Mouse (Mus musculus) urinary bladder, adult 2 months (tissue): Measurements from ENCODE around the gene Gfi1. TPM values are rescaled to one million over a fixed set of nuclear protein-coding genes. Genes with fewer than 3 reads are reported as not detected.

Source experiments
- DNase-seq: peaks from one replicate; pipeline ENCODE4 v3.0.0; 2022; ENCODE audit warnings: low spot score
- polyA plus RNA-seq: library from polyadenylated mRNA; depleted of rRNA; stranded (reverse); fragments of >200 nt; gene quantifications from 2 replicates; pipeline ENCODE4 v1.2.3, GENCODE M21; 2012; rRNA removed

Gfi1 gene
- polyA plus RNA-seq = 0.46 and 0.52 TPM in 2 replicates

DNA sequence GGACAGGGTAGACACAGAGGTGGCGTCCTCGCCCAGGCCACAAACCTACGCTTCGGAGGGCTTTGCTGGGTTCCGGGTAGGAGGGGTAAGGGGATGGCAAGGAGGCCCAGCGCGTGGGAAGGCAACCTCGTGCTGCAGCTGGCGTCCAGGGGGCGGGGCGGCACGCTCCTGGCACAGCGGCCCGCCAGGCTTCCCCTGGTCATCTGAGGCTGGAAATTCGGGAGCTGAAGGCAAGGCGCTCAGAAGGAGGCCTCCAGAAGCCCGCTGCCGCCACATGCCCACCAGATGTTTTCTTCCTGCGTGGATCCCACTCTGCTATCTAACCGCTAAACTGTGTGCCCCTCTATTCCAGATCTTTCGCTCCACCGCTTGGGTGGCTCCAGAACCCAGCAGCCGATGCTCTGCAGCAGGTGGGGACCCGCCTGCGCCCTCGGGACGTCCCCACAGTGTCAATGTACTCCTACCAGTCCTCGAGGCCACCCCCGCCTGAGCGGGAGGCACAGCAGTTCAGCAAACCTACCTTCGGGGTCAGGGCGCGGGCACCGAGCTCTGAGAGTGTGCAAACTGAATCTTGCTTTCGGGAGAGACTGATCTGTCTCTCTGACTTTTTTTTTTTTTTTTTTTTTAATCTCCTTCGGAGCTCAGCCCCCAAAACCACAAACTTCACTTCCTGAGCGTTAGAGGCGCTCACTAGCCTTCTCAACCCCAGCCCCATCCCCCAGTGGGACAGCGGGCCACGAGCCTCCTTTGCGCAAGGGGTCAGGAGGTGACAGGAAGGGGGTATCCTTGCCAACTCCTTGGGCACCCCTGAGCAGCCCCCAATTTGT, at the start of gene Gfi1:
TSS of gene Gfi1 (minus strand) at position 602 of the 827 bp plus-strand sequence.
- DNase-seq = no peak

DNA sequence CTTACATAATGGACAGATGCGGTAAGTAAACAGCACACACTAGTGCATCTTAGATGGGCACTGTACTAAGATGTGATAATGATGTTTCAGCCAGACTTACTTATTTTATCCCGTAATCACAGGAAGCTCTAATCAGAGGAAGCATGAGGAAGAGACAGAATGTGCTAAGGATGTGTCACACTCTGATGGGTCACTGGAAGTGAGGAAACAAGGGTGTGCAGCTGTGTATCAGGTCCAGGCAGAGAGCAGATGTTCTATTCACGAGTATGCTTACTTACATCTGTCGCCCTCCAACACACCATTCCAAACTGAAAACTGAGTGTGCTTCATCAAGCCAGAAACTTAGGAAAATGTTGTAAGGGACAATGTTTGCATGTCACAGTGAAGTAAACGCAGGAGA, 46.2 kb upstream of the Gfi1 start:
- no peak for DNase-seq

DNA sequence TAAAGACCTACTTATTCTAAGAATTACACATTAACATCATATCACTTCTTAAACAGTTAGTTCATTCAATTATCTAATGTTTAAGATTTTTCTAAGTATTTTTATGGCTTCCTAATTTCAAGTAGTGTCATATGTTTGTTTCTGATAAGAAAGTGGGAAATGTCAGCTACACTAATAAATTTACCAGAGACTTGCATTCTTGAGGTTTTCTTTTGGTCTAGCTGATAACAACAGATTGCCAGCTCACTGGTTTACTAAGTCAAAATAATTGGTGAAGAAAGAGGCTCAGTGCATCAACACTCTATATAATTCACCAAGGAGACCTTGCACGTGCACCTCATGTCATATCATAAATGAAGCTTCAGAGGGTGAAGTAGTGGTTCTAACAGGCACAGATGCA, 42.4 kb upstream of the Gfi1 start:
- DNase-seq = no peak

DNA sequence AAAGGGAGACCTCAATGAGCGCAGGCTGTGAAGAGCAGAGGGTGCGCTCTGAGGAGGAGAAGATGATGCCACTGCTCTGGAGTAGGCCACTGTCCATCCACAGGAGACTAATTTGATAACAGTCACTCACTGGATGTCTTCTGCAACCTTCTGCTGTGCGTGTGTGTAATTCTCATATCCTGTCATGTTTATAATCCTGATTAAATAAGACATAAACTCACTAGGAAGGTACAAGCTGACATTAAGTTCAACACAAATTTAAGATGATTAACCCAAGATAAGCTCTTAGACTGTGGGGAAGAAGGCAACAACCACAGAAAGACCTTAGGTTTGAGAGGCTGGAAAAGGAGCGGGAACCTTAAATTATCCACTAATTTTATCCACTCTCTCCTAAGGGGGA, 40.1 kb upstream of the Gfi1 start:
- no peak for DNase-seq

DNA sequence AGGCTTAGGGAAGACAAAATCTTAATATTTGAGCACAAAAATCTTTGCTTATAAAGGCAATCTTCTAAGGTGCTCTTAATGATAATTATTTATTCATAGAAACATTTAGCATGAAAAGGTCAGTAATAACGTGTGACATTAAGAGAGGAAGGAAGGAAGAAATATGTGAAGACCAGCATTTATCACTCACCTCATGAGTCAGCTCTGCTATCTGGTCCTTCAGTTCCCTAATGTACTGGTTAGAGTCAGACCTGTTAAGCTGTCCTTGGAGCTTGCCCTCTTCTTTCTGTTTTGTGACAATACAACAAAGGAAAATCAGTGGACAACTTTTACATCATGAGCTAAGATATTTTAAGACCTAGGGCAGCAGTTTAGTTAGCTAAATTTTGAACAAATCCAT, 38.6 kb upstream of the Gfi1 start:
- DNase-seq = no peak

DNA sequence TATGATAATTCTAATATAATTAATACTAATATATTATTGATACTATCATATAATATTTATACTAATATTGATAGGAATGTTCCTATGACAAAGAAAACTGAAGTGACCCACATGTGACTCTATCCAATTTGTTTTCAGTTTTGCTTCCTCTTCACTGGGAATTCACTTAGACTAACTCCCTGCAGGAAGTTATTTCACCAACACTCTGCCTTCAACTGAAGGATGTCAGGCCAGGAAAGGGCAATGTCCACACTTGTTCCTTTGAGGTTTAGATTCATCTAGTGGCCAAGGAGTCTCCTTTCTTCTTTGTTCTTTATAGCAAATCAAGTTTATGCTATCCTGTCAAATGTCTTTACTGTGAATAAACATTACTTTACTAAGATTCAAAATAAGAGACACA, 37.8 kb upstream of the Gfi1 start:
- no peak for DNase-seq

DNA sequence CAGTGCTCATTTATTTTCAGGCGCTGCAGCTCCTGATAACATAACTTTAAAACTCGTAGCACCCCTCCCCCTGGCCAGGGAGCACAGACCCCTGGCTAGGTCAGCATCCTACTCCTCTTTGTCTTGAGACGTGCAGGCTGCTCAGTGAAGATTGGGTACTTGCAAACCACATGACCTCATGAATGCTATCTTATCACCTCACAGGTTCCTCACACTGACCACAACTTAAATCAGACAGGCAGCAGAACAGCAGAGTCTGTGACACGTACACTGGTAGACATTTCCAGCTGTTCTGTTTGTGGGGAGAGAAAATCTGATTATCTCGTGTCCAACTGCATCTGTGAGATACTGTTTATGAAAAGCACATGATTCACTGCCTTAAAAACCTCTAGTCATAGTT, 33.3 kb upstream of the Gfi1 start:
- DNase-seq = no peak

DNA sequence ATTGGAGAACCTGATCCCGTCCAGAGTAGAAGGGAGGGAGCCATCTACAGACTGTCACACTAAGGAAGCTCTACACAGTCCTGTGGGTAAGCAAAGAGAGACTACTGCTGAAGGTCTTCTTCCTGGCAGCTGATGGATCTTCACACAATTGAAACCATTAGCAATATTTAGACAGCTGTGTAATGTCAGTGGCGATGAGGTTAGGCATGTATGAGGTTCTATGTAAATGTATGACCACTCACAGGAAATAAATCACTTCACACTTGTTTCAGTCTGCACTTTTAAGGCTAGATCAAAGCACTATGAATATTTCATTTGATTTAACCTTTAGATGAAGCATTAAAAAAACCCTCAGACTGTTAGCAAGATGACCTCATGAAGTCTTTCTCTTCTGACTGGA, 30.2 kb upstream of the Gfi1 start:
- DNase-seq = no peak

DNA sequence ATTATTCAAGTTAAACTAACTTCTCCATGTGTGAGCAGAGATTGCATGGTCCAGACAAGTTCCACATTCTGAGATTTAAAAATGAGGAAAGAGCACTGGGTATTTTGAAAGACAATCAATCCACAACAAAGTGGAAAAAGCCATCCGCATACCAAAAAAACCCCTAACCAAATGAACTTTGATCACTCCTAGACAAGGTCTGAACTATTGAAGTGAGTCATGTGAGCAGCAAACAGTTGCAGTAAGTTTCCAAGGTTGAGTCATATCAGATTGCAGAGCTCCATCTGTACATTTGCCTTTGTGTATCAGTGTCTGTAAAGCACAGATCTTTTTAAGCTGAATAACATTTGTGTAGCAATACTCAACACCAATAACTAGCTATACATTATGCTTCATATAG, 28.9 kb upstream of the Gfi1 start:
- DNase-seq = no peak

DNA sequence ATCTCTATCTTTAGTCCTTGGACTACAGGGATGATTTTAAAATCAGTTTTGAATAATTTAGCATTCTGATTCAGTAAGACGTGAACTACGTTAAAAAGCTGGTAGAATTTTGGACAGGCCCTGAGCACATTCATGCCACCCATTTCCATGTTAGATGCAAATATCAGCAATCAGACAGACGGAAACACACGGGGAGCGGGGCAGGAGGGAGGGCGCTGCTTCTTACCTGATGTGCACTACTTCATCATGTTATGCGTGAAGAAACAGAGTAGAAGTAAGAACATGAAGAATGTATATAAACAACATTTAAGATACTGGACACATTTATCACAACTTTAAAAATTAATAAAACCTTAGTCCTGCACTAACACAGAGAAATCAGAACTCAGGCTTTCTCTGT, 27.8 kb upstream of the Gfi1 start:
- DNase-seq = no peak

DNA sequence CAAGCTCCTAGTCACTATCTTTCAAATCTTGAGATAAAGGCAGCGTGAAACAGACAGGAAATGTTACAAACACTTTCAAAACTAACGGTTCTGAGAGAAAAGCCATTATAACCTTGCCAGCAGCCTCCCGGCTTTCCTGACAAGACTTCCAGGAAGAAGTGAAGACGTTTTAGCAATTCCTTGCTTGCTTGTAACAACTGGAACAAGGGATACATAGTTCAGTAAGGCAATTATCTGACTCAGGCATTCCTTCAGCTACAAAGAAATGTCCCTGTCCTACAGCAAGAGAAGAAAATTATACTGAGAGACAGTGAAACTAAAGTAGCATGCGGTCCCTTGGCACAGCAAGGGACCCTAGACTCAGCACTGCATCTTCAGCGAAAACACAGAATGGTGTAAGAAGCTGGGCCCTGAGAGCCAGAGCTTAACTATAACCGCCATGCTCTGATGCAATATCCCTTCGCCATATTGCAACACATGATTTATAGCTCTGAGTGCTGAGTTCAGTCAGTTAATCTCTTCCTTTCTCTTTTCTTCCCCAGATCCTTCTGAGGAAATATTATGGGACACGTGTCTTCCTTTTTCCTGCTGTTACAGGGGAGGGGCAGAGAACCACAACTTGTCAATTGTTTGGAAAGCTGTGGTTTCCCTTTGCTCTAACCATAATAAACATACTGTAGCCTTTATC, 23.5 kb upstream of the Gfi1 start:
- DNase-seq = no peak

DNA sequence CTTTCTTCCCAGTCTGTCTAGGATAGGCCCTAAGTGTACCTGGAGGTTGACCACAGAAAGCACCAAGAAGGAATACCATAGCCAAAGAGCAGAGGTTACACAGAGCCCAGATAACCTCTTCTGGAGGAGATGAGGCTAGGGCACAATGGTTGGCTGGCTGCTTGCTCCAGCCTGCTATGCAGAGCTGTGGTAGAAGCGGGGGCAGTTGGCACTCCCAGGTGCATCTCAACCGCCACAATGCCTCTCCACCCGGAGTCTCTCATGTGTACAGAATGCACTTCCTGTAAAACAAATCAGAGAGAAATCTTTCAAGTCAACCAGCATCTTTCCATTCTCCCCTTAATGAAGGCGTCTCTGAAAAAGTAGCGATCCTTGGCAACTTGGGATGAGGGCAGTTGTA, 13.2 kb upstream of the Gfi1 start:
- DNase-seq = no peak

DNA sequence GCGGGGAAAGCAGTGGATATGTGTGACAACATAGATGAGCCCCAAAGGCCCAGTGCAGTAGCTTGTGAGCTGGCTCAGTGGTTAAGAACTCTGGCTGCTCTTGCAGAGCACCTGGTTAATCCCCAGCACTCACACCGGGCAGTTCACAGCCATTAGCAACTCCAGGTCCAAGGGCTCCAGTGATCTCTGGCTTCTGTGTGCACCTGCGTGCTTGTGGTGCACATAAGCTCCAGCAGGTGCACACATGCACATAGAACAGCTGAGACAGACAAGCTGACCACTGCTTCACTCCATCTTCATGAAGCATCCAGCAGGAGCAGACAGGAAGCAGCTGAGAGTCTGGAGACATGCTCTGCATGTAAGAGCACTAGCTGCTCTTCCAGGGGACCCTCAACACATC, 12.5 kb upstream of the Gfi1 start:
- no peak for DNase-seq

DNA sequence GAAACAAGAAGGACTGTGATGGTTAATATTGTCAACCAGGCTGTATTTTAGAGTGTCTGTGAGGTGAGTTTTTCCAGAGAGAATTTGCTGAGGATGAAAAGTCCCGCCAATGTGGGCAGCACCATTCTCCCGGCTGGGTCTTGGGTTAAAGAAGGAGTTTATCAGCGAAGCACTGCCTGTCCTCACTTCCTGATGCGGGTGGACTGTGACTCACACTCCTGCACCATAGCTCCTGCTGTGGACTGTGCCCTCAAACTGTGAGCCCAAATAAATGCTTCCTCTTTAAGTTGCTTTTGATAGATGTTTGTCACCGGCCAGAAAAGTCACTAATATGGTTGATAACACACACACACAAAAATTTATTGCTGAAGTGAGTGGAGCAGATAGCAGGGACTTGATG, 10.3 kb upstream of the Gfi1 start:
- no peak for DNase-seq

DNA sequence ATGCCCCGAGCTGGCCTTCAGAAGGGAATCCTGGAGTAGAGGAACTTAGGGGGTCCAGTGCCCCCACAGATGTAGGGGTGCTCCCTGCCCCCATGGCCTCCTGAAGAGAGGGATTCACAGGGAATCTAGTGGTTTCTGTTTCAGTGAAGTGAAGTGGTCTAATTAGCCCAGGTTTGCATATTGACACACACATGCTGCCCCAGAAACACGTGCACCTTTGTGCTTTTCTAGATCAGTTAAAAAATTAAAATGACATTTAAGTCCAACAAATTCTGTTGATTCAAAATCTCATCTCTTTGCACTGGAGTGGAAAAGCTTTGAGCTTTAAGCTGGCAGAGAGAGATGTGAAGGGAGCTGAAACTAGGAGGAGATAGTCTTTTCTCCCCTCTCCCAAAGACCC, 6.0 kb upstream of the Gfi1 start:
- no peak for DNase-seq

DNA sequence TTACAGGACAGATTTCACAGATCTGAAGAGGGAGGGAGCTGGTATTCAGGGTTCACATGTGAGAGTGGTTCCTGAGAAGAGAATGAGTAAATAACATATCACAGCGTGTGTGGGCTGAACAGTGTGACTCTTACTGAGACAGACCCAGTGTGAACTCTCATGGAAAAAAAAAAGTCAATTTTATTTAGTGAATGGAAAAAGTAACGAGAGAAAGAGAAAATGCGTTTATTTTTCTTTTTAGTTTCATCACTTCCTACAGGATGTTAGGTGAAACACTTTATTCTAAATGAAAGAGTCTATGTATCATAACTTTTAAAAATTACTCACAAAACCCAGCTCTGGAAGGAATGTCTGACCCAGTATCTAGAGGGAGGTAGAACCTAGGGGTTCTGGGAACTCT, 5.6 kb upstream of the Gfi1 start:
- no peak for DNase-seq

DNA sequence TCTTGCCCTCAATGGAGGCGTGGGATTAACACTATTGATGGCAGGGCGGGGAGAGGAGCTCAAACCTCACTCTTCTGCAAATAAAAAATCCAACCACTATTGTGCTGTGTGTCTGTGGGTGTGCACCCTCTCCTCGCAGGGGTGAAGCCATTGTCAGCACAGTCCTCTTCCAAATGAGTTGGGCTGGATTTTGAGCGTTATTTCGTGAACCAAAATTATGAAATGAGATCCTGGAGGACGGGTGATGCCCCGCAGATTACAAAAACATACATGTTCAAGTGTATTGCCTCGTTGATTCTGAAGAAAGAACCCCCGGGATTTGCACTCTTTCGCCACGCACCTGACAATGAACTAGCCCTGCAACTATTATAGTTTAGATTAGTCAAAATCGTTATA, 1.2 kb upstream of the Gfi1 start:
- no peak for DNase-seq

DNA sequence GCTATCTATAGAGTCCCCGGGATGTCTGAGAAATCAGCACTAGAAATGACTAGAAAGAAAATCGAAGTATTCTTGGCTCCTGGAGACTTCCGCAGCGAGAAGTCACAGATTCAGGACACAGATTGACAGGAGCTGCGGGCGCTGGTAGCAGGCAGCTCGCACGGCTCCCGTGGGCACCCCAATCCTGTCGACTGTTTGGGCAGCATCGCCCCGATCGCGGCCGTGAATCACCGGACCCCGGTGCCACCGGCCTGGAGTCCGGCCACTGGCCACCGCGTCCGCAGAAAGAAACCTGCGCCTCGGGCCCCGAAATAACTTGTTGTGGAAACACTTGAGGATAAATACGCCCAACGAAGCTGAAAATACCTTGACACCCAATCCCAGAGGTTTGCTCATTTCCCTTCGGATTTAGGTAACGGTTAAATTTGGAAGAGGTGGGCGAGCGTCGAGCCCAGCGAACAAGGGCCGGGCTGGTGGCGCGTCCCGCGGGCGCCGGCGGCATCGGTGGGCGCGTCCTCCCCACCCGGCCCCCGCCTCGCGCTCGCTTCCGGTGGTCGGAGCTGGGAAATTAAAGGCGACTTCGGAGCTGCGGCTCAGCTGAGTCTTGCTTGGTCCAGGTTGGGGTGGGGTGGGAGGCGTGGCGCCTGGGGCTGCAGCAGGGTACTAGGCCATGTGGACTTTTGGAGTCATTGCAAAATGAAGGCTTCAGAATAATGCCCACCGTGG, 608 bp upstream of the Gfi1 start:
- no peak for DNase-seq

DNA sequence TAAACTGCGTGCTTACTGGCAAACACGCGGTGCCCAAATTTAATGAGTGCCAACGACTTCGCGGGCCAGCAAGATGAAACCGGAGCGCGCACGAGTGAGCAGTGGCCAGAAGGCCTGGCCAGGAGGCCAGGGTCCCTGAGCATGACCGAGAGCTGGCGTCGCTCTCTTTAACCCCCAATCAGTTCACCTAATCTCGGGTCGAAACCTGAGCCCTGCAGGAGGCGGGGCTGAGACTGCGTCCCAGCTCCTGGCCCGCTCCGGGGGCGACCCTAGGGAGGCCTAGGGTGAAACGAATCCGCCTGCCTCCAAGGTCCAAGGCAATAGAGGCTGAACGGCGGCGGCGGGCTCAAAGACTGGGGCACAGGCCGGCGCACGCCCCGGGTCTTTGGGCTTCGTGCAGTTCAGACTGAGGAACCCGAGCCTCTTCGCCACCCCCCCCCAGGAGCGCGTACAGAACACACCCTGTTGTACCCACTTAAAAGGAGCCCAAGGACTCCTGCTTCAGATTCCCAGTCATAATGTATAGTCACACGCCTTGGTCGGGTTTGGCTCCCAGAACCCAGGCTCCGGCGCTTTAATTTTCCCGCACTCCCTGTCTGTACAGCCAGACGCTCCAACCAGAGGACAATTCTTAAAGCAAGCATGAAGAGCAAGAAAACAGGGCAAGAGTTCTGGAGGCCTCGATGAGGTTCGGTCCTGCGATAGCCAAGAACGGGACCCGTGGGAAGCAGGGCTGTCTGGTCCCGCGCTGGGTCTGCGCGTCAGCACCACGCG, 988 bp downstream of the Gfi1 start:
- DNase-seq = no peak

DNA sequence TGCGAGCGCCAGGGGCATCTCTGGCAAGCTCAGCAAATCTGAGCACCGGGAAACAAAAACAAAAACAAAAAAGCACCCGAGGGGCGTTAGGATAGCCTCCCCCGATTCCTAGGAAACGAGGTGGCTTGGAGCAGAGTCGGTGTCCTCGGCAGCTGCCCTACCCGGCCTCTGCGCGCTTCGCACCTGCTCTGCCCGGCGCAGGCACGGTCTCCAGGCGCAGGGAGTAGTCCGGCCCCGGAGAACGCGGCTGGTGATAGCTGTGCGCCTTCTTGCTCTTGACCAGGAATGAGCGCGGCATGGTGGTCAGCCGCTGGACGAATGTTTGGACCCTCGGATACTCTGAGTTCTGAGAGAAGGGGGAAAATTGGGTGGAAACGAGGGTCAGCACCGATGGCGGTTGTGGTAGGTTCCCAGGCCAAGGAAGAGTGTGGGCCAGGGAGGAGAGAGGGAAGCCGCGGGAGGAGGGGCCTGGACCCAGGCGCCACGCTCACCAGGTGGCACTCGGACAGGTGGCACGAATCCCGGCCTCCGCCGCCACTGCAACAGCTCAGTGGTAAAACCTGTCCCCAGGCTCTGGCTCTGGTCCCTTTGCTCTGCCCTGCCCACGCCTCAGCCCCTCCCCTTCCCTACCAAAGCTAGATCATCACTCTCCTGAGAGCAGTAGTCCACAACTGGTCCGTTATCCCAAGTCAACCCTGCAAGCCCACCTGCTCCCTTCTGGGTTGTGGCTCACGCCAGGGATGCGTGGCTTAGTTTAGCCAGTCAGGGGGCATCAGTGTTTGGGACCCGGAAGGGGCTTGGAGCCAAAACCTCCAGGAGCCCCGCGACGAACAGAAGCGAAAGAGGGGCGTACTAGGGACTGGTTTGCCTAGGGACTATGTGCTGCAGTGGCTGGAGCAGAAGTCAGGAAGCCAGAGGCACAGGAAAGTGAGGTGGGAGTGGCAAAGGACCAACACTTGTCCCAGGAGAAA, 2.0 kb downstream of the Gfi1 start:
- DNase-seq = peak; percentile 24
